Mouse (Mus musculus): ENCODE data around the gene Gins2.

- TF ChIP-seq CTCF (IDR thresholded peaks at IDR 0.05; ENCODE audit: low read depth), result no peak
- TF ChIP-seq EP300 (IDR thresholded peaks at IDR 0.05; ENCODE audit: low read depth), result no peak
Observed at GRCm38 (mm10) chr8:120554466-120555039, 34.6 kb downstream of the Gins2 start.
